Mouse (Mus musculus): ENCODE results near the gene Gm21117.
"Not testable (repeated sequence)": the region's sequence is repeated elsewhere in the genome, so short reads cannot be mapped to it uniquely, and the experiment has no call there.

Gene Gm21117

DNA sequence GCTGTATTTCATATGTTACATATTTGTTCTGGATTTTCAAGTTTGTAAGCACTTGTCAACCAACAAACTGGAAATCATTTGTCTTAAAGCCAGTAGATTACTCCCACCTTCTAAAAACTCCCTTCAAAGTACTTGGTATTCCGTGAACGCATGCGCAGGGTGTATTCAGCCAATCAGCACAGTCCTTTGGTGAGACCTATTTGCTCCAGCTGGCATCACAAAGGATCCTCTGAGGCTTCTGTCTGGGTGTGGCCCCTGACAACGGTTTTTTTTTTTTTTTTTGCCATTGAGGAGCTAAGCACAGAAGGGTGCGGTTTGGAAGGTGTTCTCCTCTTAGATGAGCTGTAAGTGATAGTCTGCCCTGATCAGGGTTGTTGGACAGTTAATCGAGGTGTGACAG, at the start of gene Gm21117:
TSS of gene Gm21117 (plus strand) at position 301 of the 400 bp plus-strand sequence.
- not testable (repeated sequence) for DNase-seq (ENCODE audit: extremely low read depth, insufficient read length, low spot score)

Data from 3134 (cell line).